Mouse (Mus musculus) hindbrain, embryonic 14.5 days (tissue): ENCODE results near the gene Hax1. TPM values are rescaled to one million over a fixed set of nuclear protein-coding genes. Genes with fewer than 3 reads are reported as not detected.
A peak's percentile ranks its signal among the peaks of the same experiment; 100 is the strongest.

ENCODE experiments used
- ATAC-seq: fragments of 200-750 bp; cut with Nextera tagmentation; 2 replicates; pipeline ENCODE4 v1.8.0; 2017; ENCODE audit warnings: moderate number of reproducible peaks, mild to moderate bottlenecking, moderate TSS enrichment, moderate library complexity; ENCODE audit not compliant: low FRiP score
- DNase-seq: peaks from one replicate; pipeline ENCODE4 v3.0.0-alpha.2; 2015; ENCODE audit warnings: low spot score
- H3K27ac ChIP-seq: fragments of 300-500 bp; sonication (generic); 2 replicates; pipeline ENCODE4 v1.5.1; 2014; ENCODE audit warnings: mild to moderate bottlenecking, moderate library complexity
- H3K27me3 ChIP-seq: fragments of 300-500 bp; sonication (generic); 2 replicates; pipeline ENCODE4 v1.6.1; 2014; ENCODE audit warnings: mild to moderate bottlenecking, low read length, mixed read lengths; ENCODE audit not compliant: control insufficient read depth, insufficient read depth
- H3K36me3 ChIP-seq: fragments of 300-500 bp; sonication (generic); replicated peaks from 2 replicates; pipeline ENCODE4 v1.6.1; 2014; ENCODE audit not compliant: control insufficient read depth, insufficient read depth
- H3K4me1 ChIP-seq: fragments of 300-500 bp; sonication (generic); replicated peaks from 2 replicates; pipeline ENCODE4 v1.6.1; 2014; ENCODE audit warnings: antibody characterized with exemption, low read length, mixed read lengths; ENCODE audit not compliant: control insufficient read depth, insufficient read depth
- H3K4me2 ChIP-seq: fragments of 300-500 bp; sonication (generic); replicated peaks from 2 replicates; pipeline ENCODE4 v1.6.1; 2014; ENCODE audit warnings: mild to moderate bottlenecking, moderate library complexity
- H3K4me3 ChIP-seq: fragments of 300-500 bp; sonication (generic); replicated peaks from 2 replicates; pipeline ENCODE4 v1.5.1; 2014; ENCODE audit warnings: mild to moderate bottlenecking, low read length
- H3K9ac ChIP-seq: fragments of 300-500 bp; sonication (generic); 2 replicates; pipeline ENCODE4 v1.6.1; 2014
- H3K9me3 ChIP-seq: fragments of 300-500 bp; sonication (generic); 2 replicates; pipeline ENCODE4 v1.6.1; 2016; ENCODE audit warnings: low read length; ENCODE audit not compliant: control insufficient read depth
- WGBS: fragments of 180-500 bp; shearing (Covaris S2); extraction: QIAGEN DNeasy Blood & Tissue Kit; methylation state at CpG from one replicate; pipeline ENCODE4 v1.1.7; 2014; 5-methylcytosine and 5-hydroxymethylcytosine counted together
- polyA plus RNA-seq: library from polyadenylated mRNA; unstranded; fragments of >200 nt; fragmentation: Nextera tagmentation; extraction: Ambion mirVana; gene quantifications from 2 replicates; pipeline ENCODE4 v1.2.1, GENCODE M21; 2014

The Hax1 gene
- polyA plus RNA-seq = 105 and 108 TPM in 2 replicates

- Histone ChIP-seq H3K27me3 (no peaks in the 10 kb centered on the region), H3K36me3 (peaks cover 63% of the 10 kb centered on the region), H3K4me1 (peaks cover 11% of the 10 kb centered on the region), H3K4me2 (peak within 1 kb of the TSS; percentile 70), H3K9ac (peak within 1 kb of the TSS; percentile 66), H3K4me3 (peak within 1 kb of the TSS; percentile 72), H3K27ac (peak within 1 kb of the TSS; percentile 91), H3K9me3 (no peaks in the 10 kb centered on the region)
- peak; percentile 91 for ATAC-seq
- under 1% methylated on average over 26 of the region's 26 CpGs for WGBS
- DNase-seq = peak; percentile 98
Measured at GRCm38 (mm10) chr3:89998612-89999054, at the start of gene Hax1. Gene Hax1, minus strand, starts transcription at chr3:89998780.

GRCm38 (mm10) chr3:90036263-90036662 is 37.7 kb upstream of the Hax1 start:
- peaks cover 96% of the 10 kb centered on the region for H3K36me3 ChIP-seq
- no peaks in the 10 kb centered on the region for H3K27me3 ChIP-seq
- H3K27ac ChIP-seq = no peak overlapping the region
- no peak for ATAC-seq
- no peaks in the 10 kb centered on the region for H3K9me3 ChIP-seq
- H3K4me2 ChIP-seq = no peak overlapping the region
- DNase-seq = no peak
- no peak overlapping the region for H3K4me3 ChIP-seq
- no peaks in the 10 kb centered on the region for H3K4me1 ChIP-seq
- WGBS = 100% methylated on average over 1 of the region's 1 CpGs
- H3K9ac ChIP-seq = no peak overlapping the region

- Histone ChIP-seq H3K4me2 (no peak overlapping the region), H3K9me3 (no peaks in the 10 kb centered on the region), H3K4me3 (no peak overlapping the region), H3K9ac (no peak overlapping the region), H3K27me3 (no peaks in the 10 kb centered on the region), H3K4me1 (no peaks in the 10 kb centered on the region), H3K36me3 (peaks cover 97% of the 10 kb centered on the region), H3K27ac (no peak overlapping the region)
- WGBS = 93% methylated on average over 2 of the region's 2 CpGs
- DNase-seq (no peak), ATAC-seq (no peak)
Measured at GRCm38 (mm10) chr3:90034653-90035052, 36.1 kb upstream of the Hax1 start.

- Histone ChIP-seq H3K9ac (no peak overlapping the region), H3K4me3 (no peak overlapping the region), H3K4me2 (no peak overlapping the region), H3K36me3 (peaks cover 100% of the 10 kb centered on the region), H3K4me1 (no peaks in the 10 kb centered on the region), H3K27me3 (no peaks in the 10 kb centered on the region), H3K27ac (no peak overlapping the region), H3K9me3 (no peaks in the 10 kb centered on the region)
- WGBS = 94% methylated on average over 4 of the region's 4 CpGs
- DNase-seq (no peak), ATAC-seq (no peak)
Measured at GRCm38 (mm10) chr3:90016626-90017025, 18.0 kb upstream of the Hax1 start.

GRCm38 (mm10) chr3:90010291-90010690 is 11.7 kb upstream of the Hax1 start:
- ATAC-seq = no peak

GRCm38 (mm10) chr3:90004091-90004796 is 5.7 kb upstream of the Hax1 start:
- no peak overlapping the region for H3K4me2 ChIP-seq
- H3K4me3 ChIP-seq = no peak overlapping the region
- no peaks in the 10 kb centered on the region for H3K9me3 ChIP-seq
- ATAC-seq = no peak
- no peak overlapping the region for H3K9ac ChIP-seq
- H3K36me3 ChIP-seq = peaks cover 92% of the 10 kb centered on the region
- no peaks in the 10 kb centered on the region for H3K4me1 ChIP-seq
- no peaks in the 10 kb centered on the region for H3K27me3 ChIP-seq
- H3K27ac ChIP-seq = no peak overlapping the region
- no peak for DNase-seq
- WGBS = 77% methylated on average over 3 of the region's 3 CpGs

More at GRCm38 (mm10) chr3:90010291-90010690, 11.7 kb upstream of the Hax1 start:
- H3K4me2 ChIP-seq = no peak overlapping the region
- H3K9me3 ChIP-seq = no peaks in the 10 kb centered on the region
- no peak for DNase-seq
- H3K9ac ChIP-seq = no peak overlapping the region
- H3K36me3 ChIP-seq = peaks cover 98% of the 10 kb centered on the region
- H3K27me3 ChIP-seq = no peaks in the 10 kb centered on the region
- no peak overlapping the region for H3K27ac ChIP-seq
- no peaks in the 10 kb centered on the region for H3K4me1 ChIP-seq
- 86% methylated on average over 2 of the region's 2 CpGs for WGBS
- H3K4me3 ChIP-seq = no peak overlapping the region

- H3K9me3 ChIP-seq = no peaks in the 10 kb centered on the region
- H3K4me3 ChIP-seq = no peak overlapping the region
- H3K9ac ChIP-seq = no peak overlapping the region
- no peak overlapping the region for H3K27ac ChIP-seq
- WGBS = 89% methylated on average over 4 of the region's 4 CpGs
- no peaks in the 10 kb centered on the region for H3K27me3 ChIP-seq
- ATAC-seq = no peak
- no peak for DNase-seq
- peaks cover 65% of the 10 kb centered on the region for H3K36me3 ChIP-seq
- H3K4me1 ChIP-seq = peaks cover 11% of the 10 kb centered on the region
- no peak overlapping the region for H3K4me2 ChIP-seq
Measured at GRCm38 (mm10) chr3:89999830-90000229, 1.2 kb upstream of the Hax1 start.

- DNase-seq (no peak), ATAC-seq (no peak)
- WGBS = 19% methylated on average over 8 of the region's 8 CpGs
- Histone ChIP-seq H3K9me3 (no peaks in the 10 kb centered on the region), H3K27ac (peak overlapping the region; percentile 91), H3K4me3 (peak overlapping the region; percentile 72), H3K9ac (peak overlapping the region; percentile 66), H3K4me2 (peak overlapping the region; percentile 70), H3K36me3 (peaks cover 65% of the 10 kb centered on the region), H3K27me3 (no peaks in the 10 kb centered on the region), H3K4me1 (peaks cover 11% of the 10 kb centered on the region)
Measured at GRCm38 (mm10) chr3:89999090-89999489, 510 bp upstream of the Hax1 start.

- H3K4me1 ChIP-seq = peaks cover 11% of the 10 kb centered on the region
- peak overlapping the region; percentile 91 for H3K27ac ChIP-seq
- H3K27me3 ChIP-seq = no peaks in the 10 kb centered on the region
- peaks cover 56% of the 10 kb centered on the region for H3K36me3 ChIP-seq
- no peaks in the 10 kb centered on the region for H3K9me3 ChIP-seq
- 13% methylated on average over 21 of the region's 23 CpGs for WGBS
- H3K4me2 ChIP-seq = peak overlapping the region; percentile 70
- H3K4me3 ChIP-seq = peak overlapping the region; percentile 72
- peak; percentile 61 for ATAC-seq
- peak; percentile 27 for DNase-seq
- peak overlapping the region; percentile 66 for H3K9ac ChIP-seq
Measured at GRCm38 (mm10) chr3:89997791-89998495, 637 bp downstream of the Hax1 start.
